Mouse (Mus musculus) retina, postnatal 7 days (tissue): ENCODE measurements around the gene Vmn2r49.
"Not testable (repeated sequence)": the region's sequence is repeated elsewhere in the genome, so short reads cannot be mapped to it uniquely, and the experiment has no call there.

Source experiments
- DNase-seq: peaks from one replicate; pipeline ENCODE4 v3.0.0-alpha.2; 2012; ENCODE audit warnings: low read depth, low spot score

The Vmn2r49 gene

DNA sequence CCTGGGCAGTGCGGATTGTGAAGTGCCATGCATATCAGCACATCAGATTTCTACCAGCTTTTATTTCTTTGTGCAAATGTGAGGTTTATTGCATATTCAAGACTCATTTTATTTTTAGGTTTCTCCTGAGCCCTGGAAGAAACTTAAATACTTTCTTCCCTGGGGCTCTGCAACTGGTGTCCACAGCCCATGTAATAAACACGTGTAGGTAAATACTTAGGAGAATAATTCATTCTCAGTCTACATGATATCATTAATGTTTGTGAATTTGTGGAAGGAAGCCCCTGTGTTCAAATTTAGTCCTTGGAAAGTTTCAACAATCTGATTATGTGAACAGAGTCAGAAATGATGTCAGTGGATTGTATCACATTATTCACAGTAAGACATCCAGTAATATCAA is at the start of gene Vmn2r49:
TSS of gene Vmn2r49 (minus strand) at position 101 of the 400 bp plus-strand sequence.
- not testable (repeated sequence) for DNase-seq

DNA sequence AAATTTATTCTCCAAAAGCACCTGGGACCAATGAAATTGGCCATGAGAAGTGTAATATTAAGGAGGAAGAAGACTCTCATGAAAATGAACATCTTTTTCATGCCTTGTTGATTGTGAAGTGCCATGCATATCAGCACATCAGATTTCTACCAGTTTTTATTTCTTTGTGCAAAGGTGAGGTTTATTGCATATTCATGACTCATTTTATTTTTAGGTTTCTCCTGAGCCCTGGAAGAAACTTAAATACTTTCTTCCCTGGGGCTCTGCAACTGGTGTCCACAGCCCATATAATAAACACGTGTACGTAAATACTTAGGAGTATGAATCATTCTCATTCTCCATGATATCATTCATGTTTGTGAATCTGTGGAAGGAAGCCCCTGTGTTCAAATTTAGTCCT is 38.6 kb downstream of the Vmn2r49 start, which contains the start of gene Vmn2r48:
TSS of gene Vmn2r48 (minus strand) at position 101 of the 400 bp plus-strand sequence.
- not testable (repeated sequence) for DNase-seq
